ENCODE assay signal across 27 mouse cellular contexts in the genomic region with DNA sequence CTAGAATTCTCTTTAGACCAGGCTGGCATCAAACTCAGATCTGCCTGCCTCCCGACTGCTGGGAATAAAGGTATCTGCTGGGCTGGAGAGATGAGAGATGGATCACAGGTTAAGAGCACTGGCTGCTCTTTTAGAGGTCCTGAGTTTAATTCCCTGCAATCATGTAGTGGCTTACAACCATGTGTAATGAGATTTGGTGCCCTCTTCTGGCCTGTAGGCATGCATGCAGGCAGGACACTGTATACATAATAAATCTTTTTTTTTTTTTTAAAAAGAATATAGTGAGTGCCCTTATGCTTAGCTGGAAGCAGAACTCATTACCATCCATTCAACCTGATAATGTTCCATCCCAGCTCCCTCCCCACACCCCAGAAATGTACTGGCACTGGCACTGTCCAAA. TPM values are rescaled to one million over a fixed set of nuclear protein-coding genes. Genes with fewer than 3 reads are reported as not detected.
DNase-seq lines count a peak whose midpoint lies in the region; ATAC-seq and TF ChIP-seq lines count a peak whose summit lies in the region.
"Had no signal": no experiment of that assay in that cellular context is flagged by ENCODE, and none has a peak within 500 bp of the region (broad histone marks: within the 10 kb centered on the region; RNA-seq: fewer than 3 reads in every experiment).

No protein-coding gene starts in this region.

- no peak overlapping the region for H3K4me2 ChIP-seq in liver, postnatal 0 days (ENCODE audit: low read depth, low read length)
- no peak overlapping the region for H3K4me2 ChIP-seq in liver, embryonic 12.5 days
- H3K4me2 ChIP-seq: hindbrain, embryonic 15.5 days; limb, embryonic 12.5 days; lung, embryonic 14.5 days; midbrain, embryonic 15.5 days; neural tube, embryonic 15.5 days had no signal

- TF ChIP-seq POLR2A in heart, adult 2 months (IDR thresholded peaks at IDR 0.05; ENCODE audit: insufficient read depth, low read depth, low read length): no peak

- WGBS in heart, adult 2 months: 94% methylated on average over 1 of the region's 1 CpGs
- WGBS in liver, postnatal 0 days (ENCODE audit: insufficient replicate concordance): 88% methylated on average over 1 of the region's 1 CpGs
- WGBS in liver, embryonic 12.5 days (ENCODE audit: insufficient replicate concordance): 90% methylated on average over 1 of the region's 1 CpGs

- no peak overlapping the region for H3K9ac ChIP-seq in heart, adult 2 months (ENCODE audit: low read depth, low read length)
- no peak overlapping the region for H3K9ac ChIP-seq in liver, postnatal 0 days (replicated peaks)
- H3K9ac ChIP-seq in liver, embryonic 12.5 days: no peak overlapping the region
- H3K9ac ChIP-seq: hindbrain, embryonic 15.5 days; limb, embryonic 12.5 days; lung, embryonic 14.5 days; midbrain, embryonic 15.5 days; neural tube, embryonic 15.5 days had no signal

- no peaks in the 10 kb centered on the region for H3K4me1 ChIP-seq in heart, adult 2 months (ENCODE audit: control insufficient read depth, insufficient read depth, low read length)
- H3K4me1 ChIP-seq in liver, postnatal 0 days (ENCODE audit: insufficient read depth): no peaks in the 10 kb centered on the region
- H3K4me1 ChIP-seq in liver, embryonic 12.5 days: no peaks in the 10 kb centered on the region
- H3K4me1 ChIP-seq: hindbrain, embryonic 10.5 days; hindbrain, embryonic 15.5 days; limb, embryonic 12.5 days; midbrain, embryonic 10.5 days; midbrain, embryonic 15.5 days; neural tube, embryonic 15.5 days had no signal

- H3K4me3 ChIP-seq in heart, adult 2 months: no peak overlapping the region
- H3K4me3 ChIP-seq in liver, postnatal 0 days (ENCODE audit: low read depth, low read length): no peak overlapping the region
- H3K4me3 ChIP-seq in liver, embryonic 12.5 days: no peak overlapping the region
- H3K4me3 ChIP-seq: erythroblast, embryonic 14.5 days; hindbrain, embryonic 10.5 days; hindbrain, embryonic 15.5 days; left cerebral cortex, adult 2 months; limb, embryonic 12.5 days; midbrain, embryonic 10.5 days; midbrain, embryonic 15.5 days; neural tube, embryonic 15.5 days had no signal

- TF ChIP-seq CTCF in heart, adult 2 months (IDR thresholded peaks at IDR 0.05): peak; percentile 12; the same call in 1 of the 2 replicates
- peak; percentile 24; the same call in 1 of the 2 replicates for TF ChIP-seq CTCF in liver, postnatal 0 days (IDR thresholded peaks at IDR 0.05; ENCODE audit: low read depth)

- no peaks in the 10 kb centered on the region for H3K79me2 ChIP-seq in heart, adult 2 months (replicated peaks; ENCODE audit: control insufficient read depth, insufficient read depth, low read length)

- no peak for DNase-seq in heart, adult 2 months
- no peak for DNase-seq in heart, adult 8-10 months (ENCODE audit: low spot score)
- DNase-seq in liver, postnatal 0 days: no peak
- peak; percentile 62 for DNase-seq in R1 (ENCODE audit: low read depth, low spot score)
- no peak for DNase-seq in spleen, adult 12 weeks (ENCODE audit: low spot score)
- no peak for DNase-seq in spleen, postnatal 36 days (ENCODE audit: low spot score in 2 of 2)
- DNase-seq: adrenal gland, adult 2 months; adrenal gland, postnatal 36 days; cerebellum, adult 18-20 months; cerebellum, postnatal 10 days; heart, postnatal 14 days; kidney, adult 9 months; kidney, postnatal 14 days; lung, embryonic 14.5 days; thymus, postnatal 14 days had no signal

- no peaks in the 10 kb centered on the region for H3K36me3 ChIP-seq in heart, adult 2 months (ENCODE audit: control insufficient read depth, insufficient read depth, low read length)
- H3K36me3 ChIP-seq in liver, postnatal 0 days (replicated peaks; ENCODE audit: insufficient read depth, low read length): peaks cover 21% of the 10 kb centered on the region
- H3K36me3 ChIP-seq in liver, embryonic 12.5 days: peaks cover 91% of the 10 kb centered on the region

- H3K9me3 ChIP-seq in liver, postnatal 0 days (ENCODE audit: low read length): peaks cover 52% of the 10 kb centered on the region
- peaks cover 85% of the 10 kb centered on the region for H3K9me3 ChIP-seq in liver, embryonic 12.5 days (replicated peaks)

- intact Hi-C loops in heart, adult 2 months (cut with DNase I): no loop called here

- no peak for TF ChIP-seq EP300 in heart, adult 2 months (IDR thresholded peaks at IDR 0.05; ENCODE audit: insufficient read depth, low read depth, low read length)
- no peak for TF ChIP-seq EP300 in liver, postnatal 0 days (IDR thresholded peaks at IDR 0.05; ENCODE audit: low read depth)

- no peak for ATAC-seq in liver, postnatal 0 days
- ATAC-seq in liver, embryonic 12.5 days: no peak
- ATAC-seq: activated CD4-positive, CD25-positive, alpha-beta regulatory T cell, adult 4 months; forebrain, embryonic 16.5 days; midbrain, embryonic 15.5 days had no signal

- no peaks in the 10 kb centered on the region for H3K27me3 ChIP-seq in heart, adult 2 months (ENCODE audit: control insufficient read depth, insufficient read depth, low read length)
- H3K27me3 ChIP-seq in liver, postnatal 0 days (ENCODE audit: insufficient read depth, low read length): no peaks in the 10 kb centered on the region
- no peaks in the 10 kb centered on the region for H3K27me3 ChIP-seq in liver, embryonic 12.5 days (replicated peaks)
- H3K27me3 ChIP-seq: hindbrain, embryonic 15.5 days; limb, embryonic 12.5 days; midbrain, embryonic 15.5 days; neural tube, embryonic 15.5 days had no signal

- H3K27ac ChIP-seq in heart, adult 2 months: no peak overlapping the region
- no peak overlapping the region for H3K27ac ChIP-seq in liver, postnatal 0 days (ENCODE audit: low read depth)
- H3K27ac ChIP-seq in liver, embryonic 12.5 days: no peak overlapping the region
- H3K27ac ChIP-seq: hindbrain, embryonic 10.5 days; hindbrain, embryonic 15.5 days; left cerebral cortex, adult 2 months; limb, embryonic 12.5 days; midbrain, embryonic 10.5 days; midbrain, embryonic 15.5 days; neural tube, embryonic 15.5 days had no signal

RNA-seq across cellular contexts. Expression of gene Zfp146, which starts 15.5 kb away (rescaled TPM):
- total RNA-seq in heart, adult 2 months (2021): 10 to 100 TPM; 29.8 TPM
- 11.0 and 21.5 TPM in 2 replicates for polyA plus RNA-seq in heart, adult 2 months (2012; rRNA removed)
- 10 to 100 TPM; 23.2 to 33.8 (median 28.1) TPM for total RNA-seq in heart, adult 8-10 months (2022)
- polyA plus RNA-seq in liver, postnatal 0 days (2015; fragmentation: Nextera tagmentation; extraction: Ambion mirVana): 2.1 and 3.1 TPM in 2 replicates
- 6.8 and 6.9 TPM in 2 replicates for polyA plus RNA-seq in liver, embryonic 12.5 days (2016; fragmentation: Nextera tagmentation; extraction: Ambion mirVana)

RNA-seq across cellular contexts. Expression of gene Cox7a1, which starts 29.9 kb away (rescaled TPM):
- 1,000 to 10,000 TPM; 2,711 to 3,278 TPM for total RNA-seq in heart, adult 2 months (2021)
- polyA plus RNA-seq in heart, adult 2 months (2012; rRNA removed): 2,213 and 2,519 TPM in 2 replicates
- total RNA-seq in heart, adult 8-10 months (2022): 1,000 to 10,000 TPM; 3,196 to 3,318 (median 3,289) TPM
- 7.0 and 15.1 TPM in 2 replicates for polyA plus RNA-seq in liver, postnatal 0 days (2015; fragmentation: Nextera tagmentation; extraction: Ambion mirVana)
- polyA plus RNA-seq in liver, embryonic 12.5 days (2016; fragmentation: Nextera tagmentation; extraction: Ambion mirVana): 4.4 and 6.2 TPM in 2 replicates
- total RNA-seq: common myeloid progenitor, adult 5-6 weeks had no signal

RNA-seq across cellular contexts. Expression of gene Zfp382, which starts 32.3 kb away (rescaled TPM):
- 1 to 10 TPM; 2.1 to 2.4 TPM for total RNA-seq in heart, adult 2 months (2021)
- polyA plus RNA-seq in heart, adult 2 months (2012; rRNA removed): 0.68 and 0.88 TPM in 2 replicates
- 1 to 10 TPM; 1.5 to 4.3 (median 2.1) TPM for total RNA-seq in heart, adult 8-10 months (2022)
- polyA plus RNA-seq in liver, postnatal 0 days (2015; fragmentation: Nextera tagmentation; extraction: Ambion mirVana): 0.54 and 0.75 TPM in 2 replicates
- 2.5 and 3.0 TPM in 2 replicates for polyA plus RNA-seq in liver, embryonic 12.5 days (2016; fragmentation: Nextera tagmentation; extraction: Ambion mirVana)
- polyA plus RNA-seq: erythroblast, embryonic 14.5 days had no signal

RNA-seq across cellular contexts. Expression of gene Capns1, which starts 44.6 kb away (rescaled TPM):
- total RNA-seq in heart, adult 2 months (2021): 100 to 1,000 TPM; 274 to 315 TPM
- polyA plus RNA-seq in heart, adult 2 months (2012; rRNA removed): 826 and 1,000 TPM in 2 replicates
- total RNA-seq in heart, adult 8-10 months (2022): 100 to 1,000 TPM; 287 to 304 (median 297) TPM
- polyA plus RNA-seq in liver, postnatal 0 days (2015; fragmentation: Nextera tagmentation; extraction: Ambion mirVana): 30.2 and 30.6 TPM in 2 replicates
- polyA plus RNA-seq in liver, embryonic 12.5 days (2016; fragmentation: Nextera tagmentation; extraction: Ambion mirVana): 42.6 and 49.2 TPM in 2 replicates

RNA-seq across cellular contexts. Expression of gene Zfp260, which starts 59.5 kb away (rescaled TPM):
- 10 to 100 TPM; 27.4 to 30.6 TPM for total RNA-seq in heart, adult 2 months (2021)
- polyA plus RNA-seq in heart, adult 2 months (2012; rRNA removed): 15.9 and 30.9 TPM in 2 replicates
- total RNA-seq in heart, adult 8-10 months (2022): 10 to 100 TPM; 25.3 to 34.5 (median 31.3) TPM
- 10.1 and 10.7 TPM in 2 replicates for polyA plus RNA-seq in liver, postnatal 0 days (2015; fragmentation: Nextera tagmentation; extraction: Ambion mirVana)
- 22.6 and 24.3 TPM in 2 replicates for polyA plus RNA-seq in liver, embryonic 12.5 days (2016; fragmentation: Nextera tagmentation; extraction: Ambion mirVana)
- polyA plus RNA-seq: erythroblast, embryonic 14.5 days had no signal

Comparison
In these comparisons a context has a peak if more than half of its experiments do, and no peak if none do; other contexts are left out.
1. RNA of gene Cox7a1, which starts 29.9 kb away (polyA plus RNA-seq): 2,213 to 2,519 TPM in heart, adult 2 months; 7.0 to 15.1 TPM in liver, postnatal 0 days and 4.4 to 6.2 TPM in liver, embryonic 12.5 days; every median in the first group is over 100 times any median in the second.